Mouse (Mus musculus) adrenal gland, postnatal 36 days (tissue): ENCODE data around the gene Gm7073. TPM values are rescaled to one million over a fixed set of nuclear protein-coding genes. Genes with fewer than 3 reads are reported as not detected.

ENCODE experiments used
- microRNA-seq: library from miRNA; unstranded; fragments of <30 nt; microRNA quantifications from one replicate; pipeline ENCODE4 v1.2.0, GENCODE M21; 2021
- total RNA-seq, 2 experiments: library from RNA; stranded (reverse); gene quantifications; 2 replicates each; pipeline ENCODE4 v1.2.3; 2021

The Gm7073 gene
- total RNA-seq, 2 experiments from 2014 or later, result not detected

Small RNA genes within 50 kb of the gene (microRNA-seq; reads per million reads assigned to microRNA genes)
- 21.4 reads per million, percentile 35 among the genes with 10 or more reads in this experiment for gene Mir505

Other genes with a start within 250 kb of the Gm7073 start
- gene Atp11c, start 53.4 kb upstream of the Gm7073 start, total RNA-seq, result 10 to 100 TPM; 15.2 to 17.9 TPM